Mouse (Mus musculus): ENCODE results near the gene Tedc1. TPM values are rescaled to one million over a fixed set of nuclear protein-coding genes. Genes with fewer than 3 reads are reported as not detected.
A peak's percentile ranks its signal among the peaks of the same experiment; 100 is the strongest.

Gene Tedc1
- polyA plus RNA-seq, 1 experiment from 2014 or later = 28.1 TPM

- 39% methylated on average over 6 of the region's 6 CpGs for WGBS
- Histone ChIP-seq H3K27me3 (ENCODE audit: control insufficient read depth, insufficient read depth, low read length) (no peaks in the 10 kb centered on the region), H3K4me1 (ENCODE audit: control insufficient read depth, insufficient read depth, low read length) (peaks cover 57% of the 10 kb centered on the region), H3K9ac (ENCODE audit: low read length) (peak overlapping the region; percentile 72), H3K4me3 (ENCODE audit: low read length) (peak overlapping the region; percentile 88), H3K27ac (ENCODE audit: low read length) (peak overlapping the region; percentile 98), H3K36me3 (ENCODE audit: control insufficient read depth, insufficient read depth) (peaks cover 32% of the 10 kb centered on the region), H3K4me2 (ENCODE audit: low read depth, low read length) (peak overlapping the region; percentile 79), H3K9me3 (replicated peaks; ENCODE audit: control insufficient read depth, low read length) (no peaks in the 10 kb centered on the region)
- ATAC-seq (replicated peaks; ENCODE audit: extremely low read depth, insufficient read depth, low FRiP score) = no peak
Observed at GRCm38 (mm10) chr12:113138291-113138690, 17.9 kb upstream of the Tedc1 start.

- Histone ChIP-seq H3K4me2 (ENCODE audit: low read depth, low read length) (peak overlapping the region; percentile 79), H3K27ac (ENCODE audit: low read length) (peak overlapping the region; percentile 98), H3K4me3 (ENCODE audit: low read length) (peak overlapping the region; percentile 88), H3K9ac (ENCODE audit: low read length) (peak overlapping the region; percentile 72), H3K27me3 (ENCODE audit: control insufficient read depth, insufficient read depth, low read length) (no peaks in the 10 kb centered on the region), H3K36me3 (ENCODE audit: control insufficient read depth, insufficient read depth) (peaks cover 34% of the 10 kb centered on the region), H3K9me3 (replicated peaks; ENCODE audit: control insufficient read depth, low read length) (no peaks in the 10 kb centered on the region), H3K4me1 (ENCODE audit: control insufficient read depth, insufficient read depth, low read length) (peaks cover 57% of the 10 kb centered on the region)
- 0 out of 2 replicates have a peak, but pooled peaks have one; percentile 2 for ATAC-seq (replicated peaks; ENCODE audit: extremely low read depth, insufficient read depth, low FRiP score)
- WGBS = 30% methylated on average over 11 of the region's 11 CpGs
Observed at GRCm38 (mm10) chr12:113138901-113139864, 17.0 kb upstream of the Tedc1 start.

GRCm38 (mm10) chr12:113139908-113140615 lies 16.2 kb upstream of the Tedc1 start, which contains the start of gene Crip2:
Gene Crip2 (plus strand): TSS chr12:113140236.
- Histone ChIP-seq H3K9ac (ENCODE audit: low read length) (peak within 1 kb of the TSS; percentile 97), H3K27ac (ENCODE audit: low read length) (peak within 1 kb of the TSS; percentile 99), H3K36me3 (ENCODE audit: control insufficient read depth, insufficient read depth) (peaks cover 36% of the 10 kb centered on the region), H3K4me3 (ENCODE audit: low read length) (peak within 1 kb of the TSS; percentile 88), H3K4me2 (ENCODE audit: low read depth, low read length) (peak within 1 kb of the TSS; percentile 79), H3K4me1 (ENCODE audit: control insufficient read depth, insufficient read depth, low read length) (peaks cover 57% of the 10 kb centered on the region), H3K9me3 (replicated peaks; ENCODE audit: control insufficient read depth, low read length) (no peaks in the 10 kb centered on the region), H3K27me3 (ENCODE audit: control insufficient read depth, insufficient read depth, low read length) (no peaks in the 10 kb centered on the region)
- ATAC-seq (replicated peaks; ENCODE audit: extremely low read depth, insufficient read depth, low FRiP score) = peak; percentile 79
- WGBS = under 1% methylated on average over 68 of the region's 68 CpGs

GRCm38 (mm10) chr12:113140616-113141411 lies 15.4 kb upstream of the Tedc1 start:
- Histone ChIP-seq H3K4me3 (ENCODE audit: low read length) (peak overlapping the region; percentile 88), H3K9ac (ENCODE audit: low read length) (peak overlapping the region; percentile 97), H3K4me1 (ENCODE audit: control insufficient read depth, insufficient read depth, low read length) (peaks cover 58% of the 10 kb centered on the region), H3K9me3 (replicated peaks; ENCODE audit: control insufficient read depth, low read length) (no peaks in the 10 kb centered on the region), H3K4me2 (ENCODE audit: low read depth, low read length) (peak overlapping the region; percentile 79), H3K27me3 (ENCODE audit: control insufficient read depth, insufficient read depth, low read length) (no peaks in the 10 kb centered on the region), H3K27ac (ENCODE audit: low read length) (peak overlapping the region; percentile 99), H3K36me3 (ENCODE audit: control insufficient read depth, insufficient read depth) (peaks cover 37% of the 10 kb centered on the region)
- no peak for ATAC-seq (replicated peaks; ENCODE audit: extremely low read depth, insufficient read depth, low FRiP score)
- WGBS = 1% methylated on average over 47 of the region's 49 CpGs

GRCm38 (mm10) chr12:113141531-113141973 lies 14.7 kb upstream of the Tedc1 start:
- Histone ChIP-seq H3K27me3 (ENCODE audit: control insufficient read depth, insufficient read depth, low read length) (no peaks in the 10 kb centered on the region), H3K36me3 (ENCODE audit: control insufficient read depth, insufficient read depth) (peaks cover 33% of the 10 kb centered on the region), H3K4me3 (ENCODE audit: low read length) (peak overlapping the region; percentile 88), H3K27ac (ENCODE audit: low read length) (peak overlapping the region; percentile 99), H3K4me1 (ENCODE audit: control insufficient read depth, insufficient read depth, low read length) (peaks cover 58% of the 10 kb centered on the region), H3K9me3 (replicated peaks; ENCODE audit: control insufficient read depth, low read length) (no peaks in the 10 kb centered on the region), H3K4me2 (ENCODE audit: low read depth, low read length) (peak overlapping the region; percentile 79), H3K9ac (ENCODE audit: low read length) (peak overlapping the region; percentile 97)
- no peak for ATAC-seq (replicated peaks; ENCODE audit: extremely low read depth, insufficient read depth, low FRiP score)
- WGBS = 11% methylated on average over 8 of the region's 8 CpGs

- Histone ChIP-seq H3K9ac (ENCODE audit: low read length) (peak overlapping the region; percentile 97), H3K36me3 (ENCODE audit: control insufficient read depth, insufficient read depth) (peaks cover 26% of the 10 kb centered on the region), H3K4me1 (ENCODE audit: control insufficient read depth, insufficient read depth, low read length) (peaks cover 58% of the 10 kb centered on the region), H3K9me3 (replicated peaks; ENCODE audit: control insufficient read depth, low read length) (no peaks in the 10 kb centered on the region), H3K27me3 (ENCODE audit: control insufficient read depth, insufficient read depth, low read length) (no peaks in the 10 kb centered on the region), H3K27ac (ENCODE audit: low read length) (peak overlapping the region; percentile 99), H3K4me3 (ENCODE audit: low read length) (peak overlapping the region; percentile 88), H3K4me2 (ENCODE audit: low read depth, low read length) (peak overlapping the region; percentile 79)
- WGBS = 6% methylated on average over 15 of the region's 15 CpGs
- ATAC-seq (replicated peaks; ENCODE audit: extremely low read depth, insufficient read depth, low FRiP score) = peak; percentile 35
Observed at GRCm38 (mm10) chr12:113142021-113142975, 13.9 kb upstream of the Tedc1 start.

- Histone ChIP-seq H3K4me2 (ENCODE audit: low read depth, low read length) (peak overlapping the region; percentile 79), H3K36me3 (ENCODE audit: control insufficient read depth, insufficient read depth) (peaks cover 26% of the 10 kb centered on the region), H3K27ac (ENCODE audit: low read length) (peak overlapping the region; percentile 99), H3K4me1 (ENCODE audit: control insufficient read depth, insufficient read depth, low read length) (peaks cover 64% of the 10 kb centered on the region), H3K4me3 (ENCODE audit: low read length) (peak overlapping the region; percentile 88), H3K9ac (ENCODE audit: low read length) (peak overlapping the region; percentile 97), H3K9me3 (replicated peaks; ENCODE audit: control insufficient read depth, low read length) (no peaks in the 10 kb centered on the region), H3K27me3 (ENCODE audit: control insufficient read depth, insufficient read depth, low read length) (no peaks in the 10 kb centered on the region)
- no peak for ATAC-seq (replicated peaks; ENCODE audit: extremely low read depth, insufficient read depth, low FRiP score)
- WGBS = 32% methylated on average over 7 of the region's 7 CpGs
Observed at GRCm38 (mm10) chr12:113143164-113143563, 13.1 kb upstream of the Tedc1 start.

Measured in heart, embryonic 16.5 days (tissue).